Mouse (Mus musculus) bone marrow, adult 2 months (tissue): Measurements from ENCODE around the gene Ugt1a6b.
"Not testable (repeated sequence)": the region's sequence is repeated elsewhere in the genome, so short reads cannot be mapped to it uniquely, and the experiment has no call there.

Experiments
- CTCF ChIP-seq: fragments of 200-500 bp; IDR thresholded peaks from 2 replicates; pipeline ENCODE4 v1.5.1; 2011; ENCODE audit warnings: low read length, control low read depth; ENCODE audit not compliant: control insufficient read depth, insufficient read depth
- POLR2A ChIP-seq: fragments of 200-500 bp; IDR thresholded peaks from 2 replicates; pipeline ENCODE4 v1.6.1; 2011; ENCODE audit warnings: low read depth, mild to moderate bottlenecking, control low read depth, low read length, borderline replicate concordance; ENCODE audit not compliant: control insufficient read depth

GRCm38 (mm10) chr1:88109027-88109557 is 6.0 kb downstream of the Ugt1a6b start:
- TF ChIP-seq CTCF, POLR2A: not testable (repeated sequence)
